Mouse (Mus musculus) embryonic facial prominence, embryonic 11.5 days (tissue): Measurements from ENCODE around the gene 2410004B18Rik. TPM values are rescaled to one million over a fixed set of nuclear protein-coding genes. Genes with fewer than 3 reads are reported as not detected.

Experiments
- ATAC-seq: fragments of 200-750 bp; cut with Nextera tagmentation; replicated peaks from 2 replicates; pipeline ENCODE4 v1.8.0; 2017; ENCODE audit warnings: low read depth; ENCODE audit not compliant: insufficient number of reproducible peaks, low FRiP score, low TSS enrichment
- DNase-seq: peaks from one replicate; pipeline ENCODE4 v3.0.0-alpha.2; 2015; ENCODE audit warnings: low spot score
- H3K27ac ChIP-seq: fragments of 300-500 bp; sonication (generic); replicated peaks from 2 replicates; pipeline ENCODE4 v1.5.1; 2014; ENCODE audit warnings: mild to moderate bottlenecking, low read depth, low read length, control low read depth
- H3K27me3 ChIP-seq: fragments of 300-500 bp; sonication (generic); 2 replicates; pipeline ENCODE4 v1.6.1; 2014; ENCODE audit warnings: mild to moderate bottlenecking, low read length, moderate library complexity, mixed read lengths; ENCODE audit not compliant: control insufficient read depth, insufficient read depth
- H3K36me3 ChIP-seq: fragments of 300-500 bp; sonication (generic); replicated peaks from 2 replicates; pipeline ENCODE4 v1.6.1; 2014; ENCODE audit warnings: low read depth, mild to moderate bottlenecking, low read length, moderate library complexity, mixed read lengths; ENCODE audit not compliant: control insufficient read depth, insufficient read depth
- H3K4me1 ChIP-seq: fragments of 300-500 bp; sonication (generic); 2 replicates; pipeline ENCODE4 v1.6.1; 2014; ENCODE audit warnings: low read length, mixed read lengths; ENCODE audit not compliant: control insufficient read depth, insufficient read depth
- H3K4me2 ChIP-seq: fragments of 300-500 bp; sonication (generic); 2 replicates; pipeline ENCODE4 v1.6.1; 2014; ENCODE audit warnings: low read depth, mild to moderate bottlenecking, control low read depth, low read length, moderate library complexity
- H3K4me3 ChIP-seq: fragments of 300-500 bp; sonication (generic); 2 replicates; pipeline ENCODE4 v1.5.1; 2014; ENCODE audit warnings: low read depth, low read length, control low read depth
- H3K9ac ChIP-seq: fragments of 300-500 bp; sonication (generic); replicated peaks from 2 replicates; pipeline ENCODE4 v1.6.1; 2014; ENCODE audit warnings: mild to moderate bottlenecking, control low read depth, low read length
- H3K9me3 ChIP-seq: fragments of 300-500 bp; sonication (generic); replicated peaks from 2 replicates; pipeline ENCODE4 v1.6.1; 2016; ENCODE audit warnings: mild to moderate bottlenecking, low read length, inconsistent platforms, mixed read lengths; ENCODE audit not compliant: control insufficient read depth
- WGBS: fragments of 180-500 bp; shearing (Covaris S2); extraction: QIAGEN DNeasy Blood & Tissue Kit; methylation state at CpG from one replicate; pipeline ENCODE4 v1.1.7; 2014; 5-methylcytosine and 5-hydroxymethylcytosine counted together
- polyA plus RNA-seq: library from polyadenylated mRNA; unstranded; fragments of >200 nt; fragmentation: Nextera tagmentation; extraction: Ambion mirVana; gene quantifications from 2 replicates; pipeline ENCODE4 v1.2.1, GENCODE M21; 2014

Gene 2410004B18Rik
- polyA plus RNA-seq = 57.8 and 70.0 TPM in 2 replicates

DNA sequence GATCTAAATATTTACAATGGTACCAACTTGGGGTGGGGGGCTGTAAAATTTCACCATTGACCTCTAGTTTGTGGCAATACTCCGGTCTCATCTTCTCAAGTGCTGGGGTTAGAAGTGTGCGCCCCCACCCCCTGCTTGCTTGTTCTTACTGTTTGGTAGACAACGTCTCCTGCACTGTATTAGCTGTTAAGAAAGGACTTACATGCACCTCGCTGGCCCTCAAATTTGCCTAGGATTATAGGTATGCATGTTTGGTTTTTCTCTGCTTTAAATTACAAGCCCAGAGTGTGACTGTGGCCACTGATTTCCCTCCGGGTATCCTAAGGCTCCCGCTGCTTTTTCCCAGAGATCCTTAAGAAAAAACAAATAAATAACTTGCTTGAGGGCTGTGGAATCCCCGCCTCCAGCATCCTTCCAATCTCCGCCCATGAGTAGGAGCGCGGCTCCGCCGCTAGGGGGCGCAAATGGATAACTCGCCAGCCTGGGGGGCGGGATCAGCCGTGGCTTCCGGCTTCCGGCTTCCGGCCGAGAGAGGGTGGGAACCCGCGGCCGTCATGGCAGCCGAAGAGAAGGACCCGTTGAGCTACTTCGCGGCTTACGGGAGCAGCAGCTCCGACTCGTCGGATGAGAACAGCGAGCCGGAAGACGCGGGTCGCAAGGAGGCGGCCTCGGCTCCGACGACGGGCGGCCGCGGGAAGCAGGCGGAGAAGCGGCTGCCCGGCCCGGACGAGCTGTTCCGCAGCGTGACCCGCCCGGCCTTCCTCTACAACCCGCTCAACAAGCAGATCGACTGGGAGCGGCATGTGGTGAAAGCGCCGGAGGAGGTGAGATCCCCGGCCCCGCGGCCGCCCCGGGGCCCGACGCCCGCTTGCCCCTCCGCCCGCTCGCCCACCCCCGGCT is at the start of gene 2410004B18Rik:
Gene 2410004B18Rik, plus strand, starts transcription at position 510 of the 900 bp plus-strand sequence.
- H3K4me2 ChIP-seq = peak within 1 kb of the TSS; percentile 69
- H3K27ac ChIP-seq = peak within 1 kb of the TSS; percentile 43; the same call in 1 of the 2 replicates

DNA sequence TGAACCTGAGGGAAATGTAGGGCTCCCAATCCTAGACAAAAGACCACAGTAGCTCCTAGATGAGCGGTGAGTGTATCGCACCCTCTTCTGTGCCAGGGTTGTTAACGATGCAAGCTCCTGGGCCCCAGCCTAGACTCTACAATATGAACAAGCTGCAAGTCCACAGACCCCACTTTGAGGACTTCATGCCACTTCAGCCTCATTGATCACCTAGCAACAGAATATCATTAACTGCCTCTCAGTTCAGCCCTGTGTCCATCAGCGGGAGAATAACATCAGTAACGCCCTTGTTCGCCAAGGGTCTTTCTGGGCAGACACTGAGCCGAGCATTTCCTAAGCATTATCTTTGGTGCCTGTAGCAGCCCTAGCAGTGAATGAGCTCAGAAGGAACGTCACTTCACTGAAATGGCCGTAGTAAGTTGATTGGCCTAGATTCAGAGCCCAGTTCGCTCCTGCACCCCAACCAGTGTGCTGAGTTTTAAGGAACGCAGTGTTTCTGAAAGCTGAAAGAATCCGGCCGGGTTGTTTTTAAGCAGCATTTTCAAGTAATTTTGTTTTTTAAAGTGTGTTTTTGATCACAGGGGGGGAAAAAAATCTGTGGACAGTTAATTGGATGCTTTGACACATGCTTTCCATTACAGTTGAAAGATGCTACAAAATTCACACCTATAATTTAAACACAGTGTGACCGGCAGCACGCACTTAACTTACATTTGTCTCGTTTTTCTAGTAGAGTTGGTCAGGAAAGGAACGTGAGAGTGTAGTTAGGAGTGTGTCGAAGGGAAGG is 47.3 kb upstream of the 2410004B18Rik start:
- ATAC-seq (peak; percentile 81), DNase-seq (peak; percentile 29)
- H3K27ac ChIP-seq = no peak overlapping the region
- H3K36me3 ChIP-seq = no peaks in the 10 kb centered on the region
- no peak overlapping the region for H3K9ac ChIP-seq
- H3K4me2 ChIP-seq = no peak overlapping the region
- 80% methylated on average over 18 of the region's 18 CpGs for WGBS
- no peak overlapping the region for H3K4me3 ChIP-seq
- no peaks in the 10 kb centered on the region for H3K27me3 ChIP-seq
- peaks cover 3% of the 10 kb centered on the region; the same call in 1 of the 2 replicates for H3K4me1 ChIP-seq
- H3K9me3 ChIP-seq = no peaks in the 10 kb centered on the region

More for the DNA sequence above, at the start of gene 2410004B18Rik:
- Histone ChIP-seq H3K9ac (peak within 1 kb of the TSS; percentile 87), H3K27me3 (no peaks in the 10 kb centered on the region), H3K4me1 (no peaks in the 10 kb centered on the region), H3K36me3 (no peaks in the 10 kb centered on the region; the same call in 1 of the 2 replicates), H3K4me3 (peak within 1 kb of the TSS; percentile 99), H3K9me3 (no peaks in the 10 kb centered on the region)
- WGBS = 2% methylated on average over 61 of the region's 70 CpGs
- DNase-seq (peak; percentile 96), ATAC-seq (peak; percentile 86)

DNA sequence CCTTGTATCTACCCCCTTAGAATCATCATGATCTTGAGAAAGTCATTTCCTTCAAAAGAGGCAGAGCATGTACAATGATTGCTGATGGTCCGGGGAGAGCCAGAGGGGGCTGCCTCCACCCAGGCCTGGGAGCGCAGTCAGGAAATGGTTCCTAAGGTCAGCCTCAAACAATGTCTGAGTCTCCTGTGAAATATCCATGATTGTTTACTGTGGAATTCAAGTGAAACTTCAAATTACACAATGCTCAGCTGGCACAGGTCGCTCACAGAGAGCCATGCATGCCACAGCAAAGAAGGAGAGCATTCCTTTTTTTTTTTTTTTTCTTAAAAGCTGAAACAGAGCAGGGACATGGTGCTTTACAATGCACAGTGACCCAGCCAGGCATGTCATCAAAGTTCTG is 45.4 kb upstream of the 2410004B18Rik start:
- DNase-seq (no peak), ATAC-seq (no peak)
- Histone ChIP-seq H3K27ac (no peak overlapping the region), H3K9me3 (no peaks in the 10 kb centered on the region), H3K4me2 (no peak overlapping the region), H3K4me3 (no peak overlapping the region), H3K9ac (no peak overlapping the region), H3K36me3 (no peaks in the 10 kb centered on the region), H3K27me3 (no peaks in the 10 kb centered on the region), H3K4me1 (no peaks in the 10 kb centered on the region)
- 81% methylated on average over 3 of the region's 3 CpGs for WGBS

DNA sequence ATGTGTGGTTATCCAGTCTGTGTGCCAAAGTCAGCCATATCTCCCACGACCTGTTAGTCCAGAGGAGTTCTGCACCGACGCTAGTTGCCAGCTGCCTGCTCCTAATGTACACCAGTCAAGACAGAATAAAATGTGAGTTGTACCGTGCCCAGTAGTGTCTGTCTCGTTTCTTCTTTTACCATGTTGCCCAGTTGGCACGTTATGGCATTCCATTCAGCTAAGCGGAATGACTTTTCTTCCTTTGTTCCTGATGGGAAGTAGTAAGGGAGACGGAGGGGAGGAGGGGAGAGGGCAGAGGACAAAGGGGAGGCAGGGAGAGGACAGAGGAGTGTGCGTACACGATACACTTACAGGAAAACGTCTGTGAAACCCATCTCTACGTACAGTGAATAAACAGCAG is 43.7 kb upstream of the 2410004B18Rik start:
- DNase-seq = no peak
- Histone ChIP-seq H3K9me3 (no peaks in the 10 kb centered on the region), H3K4me1 (no peaks in the 10 kb centered on the region), H3K9ac (no peak overlapping the region), H3K4me3 (no peak overlapping the region), H3K4me2 (no peak overlapping the region), H3K27me3 (no peaks in the 10 kb centered on the region), H3K27ac (no peak overlapping the region), H3K36me3 (no peaks in the 10 kb centered on the region)
- ATAC-seq = no peak
- 79% methylated on average over 12 of the region's 12 CpGs for WGBS

DNA sequence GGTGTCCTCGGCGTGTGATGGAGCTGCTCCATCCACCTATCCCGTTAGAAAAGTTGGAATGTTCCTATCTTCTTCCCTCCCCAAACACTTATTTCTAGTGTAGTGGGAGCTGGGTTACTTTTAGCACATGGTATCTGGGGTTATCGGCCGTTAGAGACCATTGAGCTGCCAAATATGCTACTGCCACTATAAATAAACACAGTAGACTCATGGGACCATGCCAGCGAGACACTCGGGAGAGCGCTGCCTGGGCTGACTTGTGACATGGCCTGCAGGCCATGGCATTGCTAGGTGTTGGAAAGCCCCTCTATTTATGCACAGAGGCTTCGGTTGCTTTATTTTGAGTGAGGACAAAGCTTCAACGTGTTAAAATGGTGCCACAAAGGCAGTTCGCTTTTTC is 40.1 kb upstream of the 2410004B18Rik start:
- Histone ChIP-seq H3K36me3 (no peaks in the 10 kb centered on the region), H3K4me3 (no peak overlapping the region), H3K9me3 (no peaks in the 10 kb centered on the region), H3K4me1 (no peaks in the 10 kb centered on the region), H3K9ac (no peak overlapping the region), H3K27ac (no peak overlapping the region), H3K4me2 (no peak overlapping the region), H3K27me3 (no peaks in the 10 kb centered on the region)
- DNase-seq = no peak
- WGBS = 84% methylated on average over 11 of the region's 11 CpGs
- no peak for ATAC-seq

DNA sequence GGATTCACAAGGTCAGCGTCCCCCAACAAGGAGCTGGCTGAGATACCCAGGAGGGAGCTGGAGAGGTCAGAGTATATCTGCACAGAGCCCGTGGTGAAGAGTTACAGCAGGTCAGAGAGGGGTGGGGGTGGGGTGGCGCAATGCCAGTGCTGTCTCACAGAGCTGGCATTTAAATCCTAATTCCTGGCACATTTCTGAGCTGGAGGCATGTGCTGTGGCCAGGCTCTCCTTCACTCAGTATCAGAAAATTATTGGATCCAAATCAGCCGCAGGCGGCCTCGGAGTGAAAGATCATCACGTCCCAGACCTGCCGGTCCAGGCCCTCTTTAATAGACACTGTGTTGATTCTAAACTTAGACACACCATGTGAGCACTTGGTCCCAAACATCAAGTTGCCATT is 38.0 kb upstream of the 2410004B18Rik start:
- Histone ChIP-seq H3K4me1 (no peaks in the 10 kb centered on the region), H3K27ac (no peak overlapping the region), H3K36me3 (no peaks in the 10 kb centered on the region), H3K4me2 (no peak overlapping the region), H3K4me3 (no peak overlapping the region), H3K9ac (no peak overlapping the region), H3K9me3 (no peaks in the 10 kb centered on the region), H3K27me3 (no peaks in the 10 kb centered on the region)
- no peak for DNase-seq
- WGBS = 89% methylated on average over 8 of the region's 8 CpGs
- no peak for ATAC-seq

DNA sequence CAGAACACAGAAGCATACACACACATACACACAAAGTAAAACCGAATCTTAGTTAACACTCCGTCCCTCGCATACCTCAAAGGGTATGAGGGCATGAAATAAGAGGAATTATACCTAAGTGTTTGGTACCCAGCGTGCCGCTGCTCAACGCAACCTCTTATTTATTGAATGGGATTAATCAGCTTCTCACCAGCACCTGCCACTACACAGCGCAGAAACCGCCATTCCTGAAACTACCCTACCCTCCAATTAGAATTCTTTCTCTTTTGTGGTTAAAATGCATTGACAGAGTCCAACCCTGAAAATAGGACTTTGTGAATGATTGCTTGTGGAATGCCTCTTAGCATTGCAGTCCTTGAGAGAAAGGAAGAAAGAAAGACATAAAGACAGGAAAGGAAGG is 34.3 kb upstream of the 2410004B18Rik start:
- H3K9me3 ChIP-seq = no peaks in the 10 kb centered on the region
- 84% methylated on average over 8 of the region's 8 CpGs for WGBS
- H3K27ac ChIP-seq = no peak overlapping the region
- H3K4me1 ChIP-seq = no peaks in the 10 kb centered on the region
- no peaks in the 10 kb centered on the region for H3K36me3 ChIP-seq
- ATAC-seq (no peak; the same call in 1 of the 2 replicates), DNase-seq (no peak)
- no peak overlapping the region for H3K9ac ChIP-seq
- no peak overlapping the region for H3K4me2 ChIP-seq
- no peak overlapping the region for H3K4me3 ChIP-seq
- no peaks in the 10 kb centered on the region for H3K27me3 ChIP-seq
